Mouse (Mus musculus) lung, adult 18-20 months (tissue): ENCODE measurements around the gene Vps26b.

Source experiments
- DNase-seq, 2 experiments: peaks; one replicate each; pipeline ENCODE4 v3.0.0; 2022; ENCODE audit warnings: mixed read lengths in 2 of 2

Gene Vps26b

GRCm38 (mm10) chr9:27029828-27030762, at the start of gene Vps26b, which contains the start of gene Ncapd3:
Vps26b (minus strand) TSS chr9:27030065.
Ncapd3 (plus strand) TSS chr9:27030175.
- DNase-seq = peak; percentile 96

DNA sequence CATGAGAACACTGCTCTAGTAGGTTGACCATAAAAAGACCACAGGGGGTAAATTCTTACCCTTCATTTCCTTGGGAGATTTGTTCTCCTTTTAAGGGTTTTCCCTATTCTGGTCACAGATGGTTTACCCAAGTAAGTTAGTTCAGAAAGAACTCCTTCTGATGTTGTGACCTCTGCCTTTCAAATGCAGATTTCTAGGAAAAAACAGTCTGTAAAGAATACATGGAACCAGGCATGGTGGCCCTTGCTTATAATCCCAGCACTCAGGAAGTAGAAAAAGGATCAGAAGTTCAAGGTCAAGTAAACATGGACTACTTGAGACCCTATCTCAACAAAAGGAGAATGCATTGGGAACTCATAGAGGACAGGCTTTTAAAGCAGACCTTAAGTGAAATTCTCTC, 45.9 kb upstream of the Vps26b start:
- no peak for DNase-seq

DNA sequence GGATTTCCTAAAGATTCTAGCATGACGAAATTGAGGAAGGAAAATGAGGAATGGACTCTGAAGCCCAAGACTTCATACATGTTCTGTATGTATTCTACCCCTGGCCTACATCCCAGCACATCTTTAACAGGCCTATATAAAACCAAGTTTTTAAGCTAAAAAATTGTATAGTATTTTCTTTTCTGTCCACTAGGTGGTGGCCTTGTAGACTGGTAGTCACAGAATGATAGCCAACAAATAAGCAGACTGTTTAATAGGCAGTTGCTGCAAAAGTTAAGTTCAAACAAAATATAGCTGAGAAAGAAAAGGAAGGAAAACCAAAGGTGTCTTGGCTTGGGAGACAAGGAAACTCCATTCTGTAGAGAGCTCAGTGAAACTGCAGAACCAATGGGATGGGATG, 44.8 kb upstream of the Vps26b start:
- DNase-seq = no peak

DNA sequence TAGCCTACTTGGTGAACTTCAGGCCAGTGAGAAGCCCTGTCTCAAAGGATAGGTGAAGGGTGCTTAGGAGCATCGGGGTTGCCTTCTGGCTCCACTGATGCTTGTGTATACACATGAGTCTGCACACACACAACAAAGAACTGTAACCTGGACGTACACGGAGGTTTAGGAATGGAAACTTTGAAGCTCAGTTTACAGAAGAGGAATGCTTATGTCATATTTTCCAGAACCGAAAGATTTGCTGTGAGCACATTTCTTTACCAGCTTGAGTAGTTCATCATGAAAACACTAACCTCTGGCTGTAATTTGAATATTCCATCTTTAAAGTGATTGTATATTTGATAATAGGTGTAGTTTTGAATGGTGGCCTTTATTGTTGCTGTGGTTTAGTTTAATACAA, 41.0 kb upstream of the Vps26b start:
- no peak for DNase-seq

DNA sequence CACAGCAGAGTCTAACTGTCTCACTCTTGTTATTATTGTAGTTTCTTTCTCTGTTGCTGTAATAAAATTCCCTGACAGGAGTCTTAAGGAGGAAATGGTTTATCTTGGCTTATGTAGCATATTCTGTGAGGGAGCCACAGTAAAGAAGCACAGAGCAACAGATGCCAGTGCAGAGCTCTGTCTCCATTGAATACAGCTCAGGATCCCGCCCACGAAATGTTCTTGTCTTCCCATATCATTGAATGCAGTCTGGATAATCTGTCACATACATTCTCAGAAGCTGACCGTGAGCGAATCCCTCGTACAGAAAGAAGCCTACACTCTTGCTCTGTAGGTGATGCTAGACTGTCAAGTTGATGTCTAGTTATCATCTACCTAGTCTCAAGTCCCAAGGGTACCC, 28.5 kb upstream of the Vps26b start:
- DNase-seq = no peak

GRCm38 (mm10) chr9:27049492-27049891, 19.6 kb upstream of the Vps26b start:
- DNase-seq = no peak

- DNase-seq = no peak
Measured at GRCm38 (mm10) chr9:27043892-27044291, 14.0 kb upstream of the Vps26b start.

GRCm38 (mm10) chr9:27030763-27031100, 867 bp upstream of the Vps26b start:
- DNase-seq = no peak

- peak; percentile 29 to 42 for DNase-seq
Measured at GRCm38 (mm10) chr9:27029022-27029827, 640 bp downstream of the Vps26b start.

DNA sequence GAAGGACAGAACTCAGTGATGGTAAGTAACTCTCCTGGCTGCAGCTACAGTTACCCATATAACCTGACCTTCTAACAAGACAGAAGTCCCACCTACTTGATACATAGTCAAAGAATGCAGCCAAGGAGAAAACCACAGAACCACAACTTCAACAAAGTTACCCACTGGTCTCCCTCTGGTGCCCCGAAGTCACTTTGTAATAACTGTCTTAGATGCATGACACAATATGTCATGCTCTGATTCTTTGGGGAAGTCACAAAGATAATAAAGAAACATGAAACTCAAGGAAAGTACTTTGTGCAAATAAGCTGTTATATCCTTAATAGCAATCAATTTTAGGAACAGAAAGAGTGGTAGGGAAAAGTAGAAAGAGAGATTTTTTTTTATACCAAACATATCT, 3.2 kb downstream of the Vps26b start:
- no peak for DNase-seq

DNA sequence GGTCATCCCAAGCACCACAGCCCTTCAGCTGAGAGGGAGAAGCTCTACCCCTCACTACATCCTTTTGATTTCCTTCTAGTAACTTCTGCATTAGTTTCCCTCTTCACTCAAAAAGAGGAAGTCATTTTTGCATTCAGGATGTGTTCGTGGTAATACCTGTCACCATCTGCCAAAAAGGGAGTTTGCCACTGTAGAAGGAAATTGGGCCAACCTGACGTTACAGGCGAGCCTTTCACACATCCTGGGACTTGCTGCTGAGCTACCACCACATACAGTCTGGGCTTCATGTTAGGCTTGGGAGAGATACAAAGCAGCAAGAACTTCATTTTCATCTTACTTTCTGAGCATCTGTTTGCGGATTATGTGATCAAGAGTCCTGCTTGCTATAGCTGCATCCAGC, 6.2 kb downstream of the Vps26b start:
- no peak for DNase-seq

DNA sequence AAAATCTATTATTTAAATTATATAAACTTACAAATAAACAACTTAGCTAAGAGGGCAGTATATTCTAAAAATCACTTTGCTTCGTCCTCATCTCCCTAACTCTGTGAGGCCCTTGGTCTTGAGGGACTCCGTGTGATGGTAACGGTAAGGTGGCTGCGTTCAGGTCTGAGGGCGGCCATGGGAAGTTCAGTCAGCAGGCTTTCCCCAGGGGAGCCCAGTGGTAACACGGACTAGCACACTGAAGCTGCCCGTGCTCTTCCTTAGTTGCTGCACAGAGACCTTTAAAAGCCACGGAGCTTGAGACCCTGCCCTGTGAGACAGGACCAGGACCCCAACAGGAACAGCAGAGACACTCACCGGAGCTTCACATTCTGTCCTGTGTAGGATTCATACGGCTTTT, 10.9 kb downstream of the Vps26b start:
- no peak for DNase-seq

DNA sequence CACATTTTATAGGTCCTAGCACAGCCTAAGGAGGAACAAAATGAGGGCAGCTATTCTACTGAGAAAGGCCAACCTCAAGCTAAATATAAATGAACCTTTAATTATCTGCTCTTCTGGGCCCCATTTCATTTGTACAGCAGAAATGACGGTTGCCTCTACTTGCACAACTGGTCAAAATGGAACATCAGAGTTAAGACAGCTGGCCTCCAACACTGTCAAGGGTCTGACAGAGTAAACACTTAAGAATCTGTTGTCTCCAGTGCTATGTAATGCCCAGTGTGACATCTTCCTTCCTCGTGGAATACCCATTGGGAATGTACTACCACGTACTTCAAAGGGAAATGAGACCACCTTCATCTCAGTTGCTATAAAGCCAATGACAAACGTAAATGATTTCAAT, 18.3 kb downstream of the Vps26b start:
- DNase-seq = no peak

DNA sequence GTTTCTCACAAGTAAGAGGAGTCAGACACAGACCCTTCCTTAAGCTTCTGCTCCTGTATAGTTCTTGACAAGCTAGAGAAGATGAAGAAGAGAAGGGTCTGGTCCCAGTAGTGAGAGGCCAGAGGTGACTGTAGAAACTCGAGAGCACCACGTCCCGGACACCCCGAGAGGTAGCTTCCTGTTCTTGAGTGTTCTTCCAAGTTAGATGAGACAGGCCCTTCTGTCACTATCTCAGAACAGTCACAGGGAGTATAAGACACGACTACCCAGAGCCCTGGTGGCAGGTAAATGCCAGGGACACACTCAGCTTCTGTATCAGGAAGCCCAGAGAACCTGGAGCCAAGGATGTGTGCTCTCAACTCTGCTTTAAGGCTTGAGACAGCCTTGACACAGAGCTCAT, 20.6 kb downstream of the Vps26b start:
- no peak for DNase-seq

DNA sequence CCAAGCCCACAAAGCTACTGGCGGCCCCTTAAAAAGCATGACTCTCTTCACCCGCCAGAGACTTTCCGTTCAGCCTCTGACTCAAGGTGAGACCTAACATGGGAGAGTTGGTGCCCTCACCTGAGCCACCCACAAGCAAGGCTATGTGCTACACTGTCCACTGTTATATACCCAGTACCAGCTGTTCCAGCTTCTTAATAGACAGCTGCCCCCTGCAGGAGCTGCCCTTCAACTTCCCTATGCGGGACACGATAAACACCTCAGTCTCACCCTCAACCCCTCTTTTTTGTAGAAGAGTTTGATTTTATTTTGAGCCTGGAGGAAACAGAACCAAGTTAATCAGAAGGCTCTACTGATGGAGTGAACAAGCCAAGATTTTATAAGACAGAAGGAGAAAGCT, 23.0 kb downstream of the Vps26b start:
- DNase-seq = no peak

GRCm38 (mm10) chr9:27005933-27006332, 23.9 kb downstream of the Vps26b start:
- no peak for DNase-seq

DNA sequence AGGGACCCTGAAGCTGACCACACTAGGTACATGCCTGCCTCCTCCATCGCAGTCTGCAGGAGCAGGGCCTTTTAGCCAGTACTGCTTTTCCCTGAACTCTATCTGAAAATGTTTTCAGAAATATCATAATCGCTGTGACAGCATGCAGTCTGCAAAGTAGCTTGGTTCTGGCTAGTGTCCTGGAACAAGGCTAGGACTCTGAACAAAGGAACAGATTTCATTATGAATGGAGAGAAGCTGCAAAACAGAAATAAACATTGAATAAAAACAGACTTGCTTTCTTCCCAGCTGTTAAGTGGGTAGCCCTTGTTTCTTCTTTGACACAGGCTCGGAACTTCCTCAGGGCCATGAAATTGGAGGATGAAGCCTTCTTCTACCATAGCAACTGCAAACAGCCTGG, 24.6 kb downstream of the Vps26b start:
- no peak for DNase-seq

GRCm38 (mm10) chr9:26999461-27000395, 30.1 kb downstream of the Vps26b start, which contains the start of the genes Acad8 and Thyn1:
Acad8 (minus strand) TSS chr9:26999566.
Thyn1 (plus strand) TSS chr9:26999710.
- peak; percentile 97 to 98 for DNase-seq

DNA sequence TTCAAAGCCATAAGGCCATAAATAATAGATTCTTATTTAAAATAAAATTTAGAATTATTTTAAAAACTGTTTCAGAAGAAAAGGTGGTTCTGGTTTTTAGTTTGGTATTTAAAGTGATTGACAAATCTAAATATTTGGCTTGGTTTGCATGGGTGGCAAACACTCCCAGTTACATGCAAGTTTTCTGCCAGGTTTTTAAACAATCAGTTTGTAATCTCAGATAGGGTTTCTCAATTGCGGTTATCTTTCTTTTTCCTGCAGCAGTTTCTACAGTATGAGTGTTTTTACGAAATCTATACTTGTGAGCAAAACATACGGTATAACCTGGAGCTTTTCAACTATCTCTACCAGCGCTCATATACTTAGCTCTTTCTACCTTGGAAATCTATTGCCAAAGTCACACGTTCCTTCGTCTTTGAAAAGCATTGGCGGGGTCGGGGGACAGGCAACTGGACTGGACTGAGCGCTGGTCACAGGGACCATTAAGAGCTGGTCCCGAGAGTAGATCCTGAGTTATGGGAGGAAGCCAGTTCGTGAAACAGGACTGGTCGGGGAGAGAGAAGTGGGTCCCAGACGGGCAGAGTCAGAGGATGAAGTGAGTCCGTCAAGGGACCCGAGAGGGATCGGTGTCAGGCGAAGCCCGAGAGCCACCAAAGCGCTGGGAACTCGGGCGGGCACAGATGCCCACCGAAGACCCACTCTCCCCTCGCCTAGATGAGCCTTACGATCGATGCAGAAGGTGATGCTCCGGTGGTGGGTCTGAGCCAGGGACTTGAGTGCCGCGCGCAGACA, 31.0 kb downstream of the Vps26b start:
- no peak for DNase-seq

DNA sequence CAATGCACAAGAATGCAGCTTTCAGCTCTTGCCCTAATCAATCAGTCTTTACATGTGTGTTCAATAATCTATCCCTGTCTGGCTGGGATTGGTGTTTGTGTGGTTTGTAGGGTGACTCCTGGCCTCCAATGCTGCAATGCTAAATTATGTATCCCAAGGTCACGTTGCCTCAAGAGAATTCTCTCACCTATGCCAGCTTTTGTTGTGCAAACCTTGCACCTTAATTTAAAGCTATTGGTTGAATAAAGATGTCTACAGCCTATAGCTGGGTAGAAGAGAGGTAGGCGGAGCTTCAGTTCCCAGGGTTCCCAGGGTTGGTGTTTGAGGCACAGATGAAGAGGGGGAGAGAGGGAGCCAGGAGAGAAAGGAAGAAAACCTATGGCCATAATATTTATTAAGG, 32.4 kb downstream of the Vps26b start:
- DNase-seq = no peak

DNA sequence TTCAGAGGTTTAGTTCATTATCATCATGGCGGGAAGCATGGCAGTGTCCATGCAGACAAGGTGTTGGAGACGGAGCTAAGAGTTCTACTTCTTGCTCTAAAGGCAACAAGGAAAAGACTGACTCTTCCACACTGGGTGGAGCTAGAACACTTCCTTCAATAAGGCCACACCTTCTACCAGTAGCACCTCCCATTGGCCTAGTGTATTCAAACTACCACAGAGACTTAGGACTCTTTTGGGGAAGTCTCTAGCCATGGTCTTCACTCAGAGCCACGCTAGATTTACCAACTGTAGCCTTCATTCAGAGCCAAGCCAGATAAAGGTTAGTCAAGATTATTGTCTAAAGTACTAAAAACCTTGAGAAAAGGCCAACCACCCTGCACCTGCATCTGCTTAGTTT, 32.8 kb downstream of the Vps26b start:
- DNase-seq = peak in 1 of 2 experiments; percentile 13

DNA sequence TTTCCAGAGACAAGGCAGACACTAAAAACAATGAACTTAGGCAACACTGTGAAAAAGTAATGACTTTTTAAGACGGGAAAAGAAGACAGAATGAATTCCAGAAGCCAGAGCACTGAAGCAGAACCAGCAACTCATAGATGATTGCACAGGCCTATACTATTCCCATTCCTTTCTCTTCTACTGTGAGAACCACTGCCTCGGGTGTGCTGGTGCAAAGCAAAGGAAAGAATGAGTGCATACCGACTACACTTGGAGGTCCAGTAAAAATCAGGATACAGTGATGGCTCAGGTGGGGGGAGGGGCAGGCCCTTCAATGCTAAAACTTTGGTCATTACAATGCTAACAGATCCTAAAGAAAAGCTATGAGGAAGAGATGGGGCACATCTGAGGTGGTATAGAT, 36.0 kb downstream of the Vps26b start:
- DNase-seq = no peak
